Mouse (Mus musculus) forebrain, embryonic 12.5 days (tissue): ENCODE results near the gene Dpf3. TPM values are rescaled to one million over a fixed set of nuclear protein-coding genes. Genes with fewer than 3 reads are reported as not detected.

Experiments
- ATAC-seq: fragments of 200-750 bp; cut with Nextera tagmentation; 2 replicates; pipeline ENCODE4 v1.8.0; 2017; ENCODE audit warnings: moderate TSS enrichment; ENCODE audit not compliant: low FRiP score
- H3K27ac ChIP-seq: fragments of 300-500 bp; sonication (generic); 2 replicates; pipeline ENCODE4 v1.5.1; 2016; ENCODE audit warnings: mild to moderate bottlenecking
- H3K27me3 ChIP-seq: fragments of 300-500 bp; sonication (generic); 2 replicates; pipeline ENCODE4 v1.6.1; 2016; ENCODE audit warnings: mild to moderate bottlenecking
- H3K36me3 ChIP-seq: fragments of 300-500 bp; sonication (generic); replicated peaks from 2 replicates; pipeline ENCODE4 v1.6.1; 2016; ENCODE audit warnings: mild to moderate bottlenecking
- H3K4me1 ChIP-seq: fragments of 300-500 bp; sonication (generic); 2 replicates; pipeline ENCODE4 v1.6.1; 2016
- H3K4me2 ChIP-seq: fragments of 300-500 bp; sonication (generic); 2 replicates; pipeline ENCODE4 v1.6.1; 2016; ENCODE audit warnings: mild to moderate bottlenecking, moderate library complexity
- H3K4me3 ChIP-seq: fragments of 300-500 bp; sonication (generic); replicated peaks from 2 replicates; pipeline ENCODE4 v1.5.1; 2016; ENCODE audit warnings: mild to moderate bottlenecking
- H3K9ac ChIP-seq: fragments of 300-500 bp; sonication (generic); 2 replicates; pipeline ENCODE4 v1.6.1; 2016; ENCODE audit warnings: mild to moderate bottlenecking
- H3K9me3 ChIP-seq: fragments of 300-500 bp; sonication (generic); 2 replicates; pipeline ENCODE4 v1.6.1; 2016
- WGBS: fragments of 180-500 bp; shearing (Covaris S2); methylation state at CpG from one replicate; pipeline ENCODE4 v1.1.7; 2016; 5-methylcytosine and 5-hydroxymethylcytosine counted together
- polyA plus RNA-seq: library from polyadenylated mRNA; unstranded; fragments of >200 nt; fragmentation: Nextera tagmentation; extraction: Ambion mirVana; gene quantifications from 2 replicates; pipeline ENCODE4 v1.2.1, GENCODE M21; 2016

Dpf3 gene
- polyA plus RNA-seq, 1 experiment from 2014 or later: 7.7 TPM

GRCm38 (mm10) chr12:83450471-83450870 lies 37.0 kb downstream of the Dpf3 start:
- no peak overlapping the region for H3K4me2 ChIP-seq
- H3K27ac ChIP-seq: no peak overlapping the region
- H3K9me3 ChIP-seq: no peaks in the 10 kb centered on the region
- ATAC-seq: no peak
- H3K4me3 ChIP-seq: no peak overlapping the region
- H3K36me3 ChIP-seq: no peaks in the 10 kb centered on the region
- H3K9ac ChIP-seq: no peak overlapping the region
- peaks cover 7% of the 10 kb centered on the region; the same call in 1 of the 2 replicates for H3K4me1 ChIP-seq
- no peaks in the 10 kb centered on the region for H3K27me3 ChIP-seq
- 93% methylated on average over 1 of the region's 1 CpGs for WGBS

- H3K36me3 ChIP-seq: no peaks in the 10 kb centered on the region
- H3K27ac ChIP-seq: no peak overlapping the region
- no peak for ATAC-seq
- no peaks in the 10 kb centered on the region for H3K9me3 ChIP-seq
- no peaks in the 10 kb centered on the region for H3K27me3 ChIP-seq
- H3K4me1 ChIP-seq: peaks cover 7% of the 10 kb centered on the region; the same call in 1 of the 2 replicates
- H3K4me3 ChIP-seq: no peak overlapping the region
- no peak overlapping the region for H3K9ac ChIP-seq
- WGBS: 87% methylated on average over 7 of the region's 7 CpGs
- no peak overlapping the region for H3K4me2 ChIP-seq
Observed at GRCm38 (mm10) chr12:83449202-83449601, 38.3 kb downstream of the Dpf3 start.

- H3K27ac ChIP-seq: no peak overlapping the region
- no peak overlapping the region for H3K4me2 ChIP-seq
- WGBS: 82% methylated on average over 6 of the region's 6 CpGs
- no peaks in the 10 kb centered on the region for H3K27me3 ChIP-seq
- no peaks in the 10 kb centered on the region for H3K36me3 ChIP-seq
- H3K9me3 ChIP-seq: no peaks in the 10 kb centered on the region
- ATAC-seq: no peak
- H3K9ac ChIP-seq: no peak overlapping the region
- no peak overlapping the region for H3K4me3 ChIP-seq
- peaks cover 7% of the 10 kb centered on the region; the same call in 1 of the 2 replicates for H3K4me1 ChIP-seq
Observed at GRCm38 (mm10) chr12:83445587-83445986, 41.9 kb downstream of the Dpf3 start.

GRCm38 (mm10) chr12:83444448-83444847 lies 43.1 kb downstream of the Dpf3 start:
- Histone ChIP-seq H3K4me2 (no peak overlapping the region), H3K27ac (no peak overlapping the region), H3K9me3 (no peaks in the 10 kb centered on the region), H3K27me3 (no peaks in the 10 kb centered on the region), H3K4me1 (peaks cover 7% of the 10 kb centered on the region; the same call in 1 of the 2 replicates), H3K9ac (no peak overlapping the region), H3K36me3 (no peaks in the 10 kb centered on the region), H3K4me3 (no peak overlapping the region)
- 91% methylated on average over 2 of the region's 2 CpGs for WGBS
- no peak for ATAC-seq

- 93% methylated on average over 2 of the region's 2 CpGs for WGBS
- H3K9ac ChIP-seq: no peak overlapping the region
- 0 out of 2 replicates have a peak, but pooled peaks cover 2% of the 10 kb centered on the region for H3K4me1 ChIP-seq
- H3K36me3 ChIP-seq: no peaks in the 10 kb centered on the region
- H3K9me3 ChIP-seq: no peaks in the 10 kb centered on the region
- no peak overlapping the region for H3K4me3 ChIP-seq
- H3K27ac ChIP-seq: no peak overlapping the region
- ATAC-seq: no peak
- no peaks in the 10 kb centered on the region for H3K27me3 ChIP-seq
- H3K4me2 ChIP-seq: no peak overlapping the region
Observed at GRCm38 (mm10) chr12:83438002-83438401, 49.5 kb downstream of the Dpf3 start.

- 67% methylated on average over 10 of the region's 10 CpGs for WGBS
- no peak for ATAC-seq
- Histone ChIP-seq H3K4me1 (0 out of 2 replicates have a peak, but pooled peaks cover 3% of the 10 kb centered on the region), H3K4me3 (no peak overlapping the region), H3K27ac (no peak overlapping the region), H3K9ac (no peak overlapping the region), H3K27me3 (no peaks in the 10 kb centered on the region), H3K4me2 (no peak overlapping the region), H3K9me3 (no peaks in the 10 kb centered on the region), H3K36me3 (no peaks in the 10 kb centered on the region)
Observed at GRCm38 (mm10) chr12:83433987-83434698, 53.4 kb downstream of the Dpf3 start.

GRCm38 (mm10) chr12:83433436-83433835 lies 54.1 kb downstream of the Dpf3 start:
- ATAC-seq: no peak
- H3K27me3 ChIP-seq: no peaks in the 10 kb centered on the region
- no peaks in the 10 kb centered on the region for H3K9me3 ChIP-seq
- H3K9ac ChIP-seq: no peak overlapping the region
- no peaks in the 10 kb centered on the region for H3K36me3 ChIP-seq
- no peak overlapping the region for H3K4me3 ChIP-seq
- no peak overlapping the region for H3K27ac ChIP-seq
- H3K4me1 ChIP-seq: 0 out of 2 replicates have a peak, but pooled peaks cover 3% of the 10 kb centered on the region
- WGBS: 91% methylated on average over 4 of the region's 4 CpGs
- no peak overlapping the region for H3K4me2 ChIP-seq

- no peak for ATAC-seq
- Histone ChIP-seq H3K9ac (no peak overlapping the region), H3K4me1 (peaks cover 13% of the 10 kb centered on the region), H3K4me3 (no peak overlapping the region), H3K4me2 (no peak overlapping the region), H3K36me3 (no peaks in the 10 kb centered on the region), H3K9me3 (no peaks in the 10 kb centered on the region), H3K27ac (no peak overlapping the region), H3K27me3 (no peaks in the 10 kb centered on the region)
- WGBS: 93% methylated on average over 5 of the region's 5 CpGs
Observed at GRCm38 (mm10) chr12:83430207-83430606, 57.3 kb downstream of the Dpf3 start.

GRCm38 (mm10) chr12:83428016-83428415 lies 59.5 kb downstream of the Dpf3 start:
- H3K27me3 ChIP-seq: no peaks in the 10 kb centered on the region
- no peaks in the 10 kb centered on the region for H3K36me3 ChIP-seq
- no peak overlapping the region for H3K27ac ChIP-seq
- H3K4me2 ChIP-seq: no peak overlapping the region
- H3K4me1 ChIP-seq: peaks cover 11% of the 10 kb centered on the region
- H3K9me3 ChIP-seq: no peaks in the 10 kb centered on the region
- ATAC-seq: no peak
- H3K4me3 ChIP-seq: no peak overlapping the region
- no peak overlapping the region for H3K9ac ChIP-seq
- 67% methylated on average over 9 of the region's 9 CpGs for WGBS

GRCm38 (mm10) chr12:83427601-83428000 lies 59.9 kb downstream of the Dpf3 start:
- ATAC-seq: no peak
- 74% methylated on average over 4 of the region's 4 CpGs for WGBS
- H3K9me3 ChIP-seq: no peaks in the 10 kb centered on the region
- H3K27ac ChIP-seq: no peak overlapping the region
- no peak overlapping the region for H3K9ac ChIP-seq
- no peak overlapping the region for H3K4me2 ChIP-seq
- no peaks in the 10 kb centered on the region for H3K27me3 ChIP-seq
- no peak overlapping the region for H3K4me3 ChIP-seq
- peaks cover 11% of the 10 kb centered on the region for H3K4me1 ChIP-seq
- no peaks in the 10 kb centered on the region for H3K36me3 ChIP-seq

- WGBS: 70% methylated on average over 5 of the region's 5 CpGs
- no peak overlapping the region for H3K27ac ChIP-seq
Observed at GRCm38 (mm10) chr12:83426326-83426725, 61.2 kb downstream of the Dpf3 start.

GRCm38 (mm10) chr12:83425736-83426135 lies 61.8 kb downstream of the Dpf3 start:
- Histone ChIP-seq H3K9ac (no peak overlapping the region), H3K9me3 (no peaks in the 10 kb centered on the region), H3K36me3 (no peaks in the 10 kb centered on the region), H3K27ac (no peak overlapping the region), H3K4me3 (no peak overlapping the region), H3K4me2 (no peak overlapping the region), H3K27me3 (no peaks in the 10 kb centered on the region), H3K4me1 (peaks cover 11% of the 10 kb centered on the region)
- no peak for ATAC-seq
- WGBS: 77% methylated on average over 7 of the region's 7 CpGs

More at GRCm38 (mm10) chr12:83426326-83426725, 61.2 kb downstream of the Dpf3 start:
- Histone ChIP-seq H3K9me3 (no peaks in the 10 kb centered on the region), H3K4me3 (no peak overlapping the region), H3K9ac (no peak overlapping the region), H3K27me3 (no peaks in the 10 kb centered on the region), H3K4me1 (peaks cover 11% of the 10 kb centered on the region), H3K4me2 (no peak overlapping the region), H3K36me3 (no peaks in the 10 kb centered on the region)
- no peak for ATAC-seq
